Mouse (Mus musculus) olfactory bulb, adult 2 months (tissue): ENCODE results near the gene Lce3e. TPM values are rescaled to one million over a fixed set of nuclear protein-coding genes. Genes with fewer than 3 reads are reported as not detected.
A peak's percentile ranks its signal among the peaks of the same experiment; 100 is the strongest.

Experiments used
- H3K27ac ChIP-seq: fragments of 200-500 bp; 2 replicates; pipeline ENCODE4 v1.5.1; 2012; ENCODE audit warnings: low read depth, low read length; ENCODE audit not compliant: insufficient read depth
- H3K4me1 ChIP-seq: fragments of 200-500 bp; 2 replicates; pipeline ENCODE4 v1.6.1; 2012; ENCODE audit warnings: low read length; ENCODE audit not compliant: control insufficient read depth, insufficient read depth
- H3K4me3 ChIP-seq: fragments of 200-500 bp; 2 replicates; pipeline ENCODE4 v1.5.1; 2012; ENCODE audit warnings: mild to moderate bottlenecking, low read depth, low read length, moderate library complexity; ENCODE audit not compliant: insufficient read depth
- CTCF ChIP-seq: fragments of 200-500 bp; IDR thresholded peaks from 2 replicates; pipeline ENCODE4 v1.5.1; 2012; ENCODE audit warnings: low read depth, mild to moderate bottlenecking, low read length, moderate library complexity; ENCODE audit not compliant: insufficient read depth
- POLR2A ChIP-seq: fragments of 200-500 bp; IDR thresholded peaks from 2 replicates; pipeline ENCODE4 v1.6.1; 2012; ENCODE audit warnings: mild to moderate bottlenecking, low read depth, low read length, moderate library complexity; ENCODE audit not compliant: insufficient read depth
- WGBS: fragments of 180-500 bp; shearing (Covaris S2); methylation state at CpG from one replicate; pipeline ENCODE4 v1.1.7; 2018; 5-methylcytosine and 5-hydroxymethylcytosine counted together
- polyA plus RNA-seq: library from polyadenylated mRNA; stranded (reverse); fragments of >200 nt; gene quantifications from 2 replicates; pipeline ENCODE4 v1.2.4, GENCODE M21; 2012; ENCODE audit warnings: low replicate concordance; ENCODE audit not compliant: missing spikeins, insufficient read depth, insufficient read length

Gene Lce3e
- polyA plus RNA-seq, 1 experiment: not detected

GRCm38 (mm10) chr3:93000621-93001020 lies 33.8 kb downstream of the Lce3e start:
- no peak overlapping the region for H3K4me3 ChIP-seq
- H3K27ac ChIP-seq: no peak overlapping the region
- no peak for TF ChIP-seq CTCF
- TF ChIP-seq POLR2A: no peak
- 79% methylated on average over 3 of the region's 3 CpGs for WGBS
- no peaks in the 10 kb centered on the region for H3K4me1 ChIP-seq

- H3K4me1 ChIP-seq: no peaks in the 10 kb centered on the region
- H3K4me3 ChIP-seq: no peak overlapping the region
- WGBS: 56% methylated on average over 4 of the region's 4 CpGs
- TF ChIP-seq CTCF (no peak), POLR2A (no peak)
- no peak overlapping the region for H3K27ac ChIP-seq
Measured at GRCm38 (mm10) chr3:93002843-93003242, 36.0 kb downstream of the Lce3e start.

- peak overlapping the region; percentile 39 for H3K4me3 ChIP-seq
- H3K27ac ChIP-seq: no peak overlapping the region
- WGBS: under 1% methylated on average over 24 of the region's 24 CpGs
- TF ChIP-seq POLR2A (no peak), CTCF (no peak)
- no peaks in the 10 kb centered on the region for H3K4me1 ChIP-seq
Measured at GRCm38 (mm10) chr3:93014378-93014801, 47.5 kb downstream of the Lce3e start.

- Histone ChIP-seq H3K27ac (no peak overlapping the region), H3K4me1 (no peaks in the 10 kb centered on the region), H3K4me3 (no peak overlapping the region)
- 29% methylated on average over 5 of the region's 5 CpGs for WGBS
- TF ChIP-seq POLR2A (no peak), CTCF (no peak)
Measured at GRCm38 (mm10) chr3:93014871-93015270, 48.0 kb downstream of the Lce3e start.

- H3K4me3 ChIP-seq: peak within 1 kb of the TSS; percentile 39
- TF ChIP-seq POLR2A (no peak), CTCF (no peak)
- WGBS: 67% methylated on average over 4 of the region's 4 CpGs
- H3K27ac ChIP-seq: no peak within 1 kb of the TSS
- no peaks in the 10 kb centered on the region for H3K4me1 ChIP-seq
Measured at GRCm38 (mm10) chr3:93015460-93016104, 48.7 kb downstream of the Lce3e start, which contains the start of gene Crct1. TSS of gene Crct1 (minus strand) at chr3:93015687.

Other genes starting within 250 kb of the Lce3e start
- gene Lce1f, start 246.7 kb upstream of the Lce3e start, polyA plus RNA-seq: not detected in 2 replicates
- not detected in 2 replicates for gene Gm38119, start 228.0 kb upstream of the Lce3e start, polyA plus RNA-seq
- not detected in 2 replicates for gene Lce1g, start 214.7 kb upstream of the Lce3e start, polyA plus RNA-seq
- gene Lce1h, start 202.0 kb upstream of the Lce3e start, polyA plus RNA-seq: not detected in 2 replicates
- not detected in 2 replicates for gene Lce1i, start 188.2 kb upstream of the Lce3e start, polyA plus RNA-seq
- not detected in 2 replicates for gene Lce1j, start 176.5 kb upstream of the Lce3e start, polyA plus RNA-seq
- gene Lce1k, start 159.2 kb upstream of the Lce3e start, polyA plus RNA-seq: not detected in 2 replicates
- gene Kprp, start 139.8 kb upstream of the Lce3e start, polyA plus RNA-seq: not detected in 2 replicates
- not detected in 2 replicates for gene Lce1l, start 115.8 kb upstream of the Lce3e start, polyA plus RNA-seq
- gene 2310050C09Rik, start 96.8 kb upstream of the Lce3e start, polyA plus RNA-seq: not detected in 2 replicates
- gene Lce3a, start 40.8 kb upstream of the Lce3e start, polyA plus RNA-seq: not detected in 2 replicates
- not detected in 2 replicates for gene Lce3b, start 34.1 kb upstream of the Lce3e start, polyA plus RNA-seq
- gene Lce3c, start 22.6 kb upstream of the Lce3e start, polyA plus RNA-seq: not detected in 2 replicates
- gene Lce3d, start 9.7 kb upstream of the Lce3e start, polyA plus RNA-seq: not detected in 2 replicates
- gene Lce3f, start 25.2 kb downstream of the Lce3e start, polyA plus RNA-seq: not detected in 2 replicates
- gene Crct1, start 48.6 kb downstream of the Lce3e start, polyA plus RNA-seq: not detected in 2 replicates
- gene Lce1m, start 52.0 kb downstream of the Lce3e start, polyA plus RNA-seq: not detected in 2 replicates
- not detected in 2 replicates for gene Gm4858, start 101.8 kb downstream of the Lce3e start, polyA plus RNA-seq
- gene Crnn, start 177.7 kb downstream of the Lce3e start, polyA plus RNA-seq: not detected in 2 replicates
- not detected in 2 replicates for gene Flg2, start 230.2 kb downstream of the Lce3e start, polyA plus RNA-seq